Mouse (Mus musculus) intestine, postnatal 0 days (tissue): ENCODE data around the gene Dcp1a. TPM values are rescaled to one million over a fixed set of nuclear protein-coding genes. Genes with fewer than 3 reads are reported as not detected.

Source experiments
- ATAC-seq: fragments of 200-750 bp; cut with Nextera tagmentation; 2 replicates; pipeline ENCODE4 v1.8.0; 2017; ENCODE audit warnings: mild to moderate bottlenecking, moderate TSS enrichment, moderate library complexity
- H3K27ac ChIP-seq: fragments of 300-500 bp; sonication (generic); 2 replicates; pipeline ENCODE4 v1.5.1; 2014; ENCODE audit warnings: mild to moderate bottlenecking, low read depth, low read length, moderate library complexity
- H3K27me3 ChIP-seq: fragments of 300-500 bp; sonication (generic); replicated peaks from 2 replicates; pipeline ENCODE4 v1.6.1; 2014; ENCODE audit warnings: low read length, mixed read lengths; ENCODE audit not compliant: control insufficient read depth, insufficient read depth
- H3K36me3 ChIP-seq: fragments of 300-500 bp; sonication (generic); 2 replicates; pipeline ENCODE4 v1.6.1; 2014; ENCODE audit warnings: mild to moderate bottlenecking, moderate library complexity; ENCODE audit not compliant: control insufficient read depth, insufficient read depth
- H3K4me1 ChIP-seq: fragments of 300-500 bp; sonication (generic); replicated peaks from 2 replicates; pipeline ENCODE4 v1.6.1; 2014; ENCODE audit warnings: antibody characterized with exemption, low read length, mixed read lengths; ENCODE audit not compliant: control insufficient read depth, insufficient read depth
- H3K4me2 ChIP-seq: fragments of 300-500 bp; sonication (generic); replicated peaks from 2 replicates; pipeline ENCODE4 v1.6.1; 2014; ENCODE audit warnings: low read depth, mild to moderate bottlenecking, moderate library complexity
- H3K4me3 ChIP-seq: fragments of 300-500 bp; sonication (generic); 2 replicates; pipeline ENCODE4 v1.5.1; 2014; ENCODE audit warnings: low read depth, low read length
- H3K9ac ChIP-seq: fragments of 300-500 bp; sonication (generic); 2 replicates; pipeline ENCODE4 v1.6.1; 2014; ENCODE audit warnings: mild to moderate bottlenecking, low read depth, low read length
- H3K9me3 ChIP-seq: fragments of 300-500 bp; sonication (generic); 2 replicates; pipeline ENCODE4 v1.6.1; 2016; ENCODE audit warnings: mixed run types; ENCODE audit not compliant: control insufficient read depth
- CTCF ChIP-seq: sonication (generic); IDR thresholded peaks from 2 replicates; pipeline ENCODE4 v1.5.1; 2016; ENCODE audit warnings: low read depth, mild to moderate bottlenecking, control low read depth, antibody characterized with exemption, moderate library complexity
- WGBS: fragments of 180-500 bp; shearing (Covaris S2); extraction: QIAGEN DNeasy Blood & Tissue Kit; methylation state at CpG from one replicate; pipeline ENCODE4 v1.1.7; 2014; 5-methylcytosine and 5-hydroxymethylcytosine counted together
- polyA plus RNA-seq: library from polyadenylated mRNA; unstranded; fragments of >200 nt; fragmentation: Nextera tagmentation; extraction: Ambion mirVana; gene quantifications from 2 replicates; pipeline ENCODE4 v1.2.1, GENCODE M21; 2015

Dcp1a gene
- polyA plus RNA-seq, 1 experiment from 2014 or later, result 6.4 TPM

GRCm38 (mm10) chr14:30528961-30529360 is 49.6 kb downstream of the Dcp1a start:
- H3K9ac ChIP-seq, result no peak overlapping the region
- H3K4me1 ChIP-seq, result no peaks in the 10 kb centered on the region
- no peak overlapping the region for H3K4me3 ChIP-seq
- no peak for ATAC-seq
- H3K27me3 ChIP-seq, result no peaks in the 10 kb centered on the region
- no peaks in the 10 kb centered on the region for H3K9me3 ChIP-seq
- WGBS, result 87% methylated on average over 5 of the region's 5 CpGs
- H3K27ac ChIP-seq, result no peak overlapping the region
- no peak for TF ChIP-seq CTCF
- H3K36me3 ChIP-seq, result peaks cover 28% of the 10 kb centered on the region
- H3K4me2 ChIP-seq, result no peak overlapping the region

GRCm38 (mm10) chr14:30529454-30529853 is 50.1 kb downstream of the Dcp1a start:
- Histone ChIP-seq H3K4me3 (no peak overlapping the region), H3K36me3 (peaks cover 27% of the 10 kb centered on the region), H3K27me3 (no peaks in the 10 kb centered on the region), H3K9ac (no peak overlapping the region), H3K27ac (no peak overlapping the region), H3K9me3 (no peaks in the 10 kb centered on the region), H3K4me2 (no peak overlapping the region), H3K4me1 (no peaks in the 10 kb centered on the region)
- 96% methylated on average over 12 of the region's 12 CpGs for WGBS
- ATAC-seq, result no peak
- no peak for TF ChIP-seq CTCF

GRCm38 (mm10) chr14:30530726-30531269 is 51.5 kb downstream of the Dcp1a start:
- ATAC-seq, result no peak

GRCm38 (mm10) chr14:30531431-30531830 is 52.1 kb downstream of the Dcp1a start:
- H3K27ac ChIP-seq, result no peak overlapping the region
- H3K27me3 ChIP-seq, result no peaks in the 10 kb centered on the region
- no peaks in the 10 kb centered on the region for H3K4me1 ChIP-seq
- no peak for TF ChIP-seq CTCF
- no peak for ATAC-seq
- no peak overlapping the region for H3K4me3 ChIP-seq
- no peak overlapping the region for H3K9ac ChIP-seq
- whole genome bisulfite sequencing, result 66% methylated on average over 5 of the region's 5 CpGs
- H3K36me3 ChIP-seq, result peaks cover 8% of the 10 kb centered on the region
- no peaks in the 10 kb centered on the region for H3K9me3 ChIP-seq
- H3K4me2 ChIP-seq, result no peak overlapping the region

More at GRCm38 (mm10) chr14:30530726-30531269, 51.5 kb downstream of the Dcp1a start:
- H3K4me3 ChIP-seq, result no peak overlapping the region
- no peaks in the 10 kb centered on the region for H3K27me3 ChIP-seq
- H3K9me3 ChIP-seq, result no peaks in the 10 kb centered on the region
- no peak overlapping the region for H3K4me2 ChIP-seq
- WGBS, result 42% methylated on average over 8 of the region's 8 CpGs
- H3K4me1 ChIP-seq, result no peaks in the 10 kb centered on the region
- peaks cover 14% of the 10 kb centered on the region for H3K36me3 ChIP-seq
- H3K9ac ChIP-seq, result no peak overlapping the region
- no peak for TF ChIP-seq CTCF
- no peak overlapping the region for H3K27ac ChIP-seq

GRCm38 (mm10) chr14:30531896-30532295 is 52.6 kb downstream of the Dcp1a start:
- no peak overlapping the region for H3K4me3 ChIP-seq
- 0 out of 2 replicates have a peak, but pooled peaks have one; percentile 25 for ATAC-seq
- H3K27ac ChIP-seq, result no peak overlapping the region
- peaks cover 8% of the 10 kb centered on the region for H3K36me3 ChIP-seq
- no peaks in the 10 kb centered on the region for H3K4me1 ChIP-seq
- no peaks in the 10 kb centered on the region for H3K9me3 ChIP-seq
- H3K4me2 ChIP-seq, result no peak overlapping the region
- 81% methylated on average over 6 of the region's 6 CpGs for WGBS
- no peak for TF ChIP-seq CTCF
- no peaks in the 10 kb centered on the region for H3K27me3 ChIP-seq
- H3K9ac ChIP-seq, result no peak overlapping the region

- WGBS, result 53% methylated on average over 6 of the region's 6 CpGs
- TF ChIP-seq CTCF, result no peak
- ATAC-seq, result peak; percentile 57
- Histone ChIP-seq H3K27me3 (no peaks in the 10 kb centered on the region), H3K4me3 (no peak overlapping the region), H3K36me3 (no peaks in the 10 kb centered on the region), H3K9me3 (no peaks in the 10 kb centered on the region), H3K27ac (no peak overlapping the region), H3K4me1 (no peaks in the 10 kb centered on the region), H3K9ac (no peak overlapping the region), H3K4me2 (no peak overlapping the region)
These were observed 54.6 kb downstream of the Dcp1a start for GRCm38 (mm10) chr14:30533780-30534450.
